Mouse (Mus musculus): Measurements from ENCODE around the gene S100a3.

S100a3 gene

GRCm38 (mm10) chr3:90575320-90575719, 14.9 kb downstream of the S100a3 start:
- DNase-seq, result no peak

GRCm38 (mm10) chr3:90576351-90577001, 16.1 kb downstream of the S100a3 start:
- no peak for DNase-seq

GRCm38 (mm10) chr3:90579433-90579832, 19.1 kb downstream of the S100a3 start:
- no peak for DNase-seq

- no peak for DNase-seq
Observed at GRCm38 (mm10) chr3:90581141-90581540, 20.8 kb downstream of the S100a3 start.

GRCm38 (mm10) chr3:90582156-90582555, 21.8 kb downstream of the S100a3 start:
- DNase-seq, result no peak

GRCm38 (mm10) chr3:90582556-90582955, 22.2 kb downstream of the S100a3 start:
- no peak for DNase-seq

- no peak for DNase-seq
Observed at GRCm38 (mm10) chr3:90583893-90584292, 23.5 kb downstream of the S100a3 start.

- no peak for DNase-seq
Observed at GRCm38 (mm10) chr3:90585595-90585994, 25.2 kb downstream of the S100a3 start.

- DNase-seq, result no peak
Observed at GRCm38 (mm10) chr3:90586016-90586643, 25.8 kb downstream of the S100a3 start.

GRCm38 (mm10) chr3:90586906-90587305, 26.5 kb downstream of the S100a3 start:
- no peak for DNase-seq

- DNase-seq, result no peak
Observed at GRCm38 (mm10) chr3:90587361-90588101, 27.2 kb downstream of the S100a3 start.

GRCm38 (mm10) chr3:90589390-90589789, 29.0 kb downstream of the S100a3 start:
- DNase-seq, result no peak

GRCm38 (mm10) chr3:90589947-90590346, 29.6 kb downstream of the S100a3 start, which contains the start of gene S100a2:
S100a2 (plus strand) TSS chr3:90590247.
- no peak for DNase-seq

- DNase-seq, result no peak
Observed at GRCm38 (mm10) chr3:90594466-90594865, 34.1 kb downstream of the S100a3 start.

GRCm38 (mm10) chr3:90595556-90595955, 35.2 kb downstream of the S100a3 start:
- DNase-seq, result no peak

GRCm38 (mm10) chr3:90596810-90597209, 36.4 kb downstream of the S100a3 start:
- DNase-seq, result no peak

- no peak for DNase-seq
Observed at GRCm38 (mm10) chr3:90597736-90598135, 37.4 kb downstream of the S100a3 start.

GRCm38 (mm10) chr3:90598212-90598611, 37.8 kb downstream of the S100a3 start:
- no peak for DNase-seq

- no peak for DNase-seq
Observed at GRCm38 (mm10) chr3:90599401-90599800, 39.0 kb downstream of the S100a3 start.

- no peak for DNase-seq
Observed at GRCm38 (mm10) chr3:90600036-90600435, 39.7 kb downstream of the S100a3 start.

- no peak for DNase-seq
Observed at GRCm38 (mm10) chr3:90600458-90601195, 40.2 kb downstream of the S100a3 start.

GRCm38 (mm10) chr3:90601486-90602110, 41.2 kb downstream of the S100a3 start, which contains the start of gene Gm42674:
Gm42674 (plus strand) TSS chr3:90601904.
- DNase-seq, result no peak

GRCm38 (mm10) chr3:90603623-90604022, 43.2 kb downstream of the S100a3 start, which contains the start of gene S100a4:
S100a4 (plus strand) TSS chr3:90603771.
- DNase-seq, result no peak
